Mouse (Mus musculus) midbrain, postnatal 0 days (tissue): ENCODE measurements around the gene Cit. TPM values are rescaled to one million over a fixed set of nuclear protein-coding genes. Genes with fewer than 3 reads are reported as not detected.

Experiments
- ATAC-seq: fragments of 200-750 bp; cut with Nextera tagmentation; 2 replicates; pipeline ENCODE4 v1.8.0; 2017; ENCODE audit warnings: moderate number of reproducible peaks, mild to moderate bottlenecking, moderate TSS enrichment, moderate library complexity; ENCODE audit not compliant: low FRiP score
- DNase-seq: peaks from one replicate; pipeline ENCODE4 v3.0.0-alpha.2; 2015; ENCODE audit warnings: low spot score
- H3K27ac ChIP-seq: fragments of 300-500 bp; sonication (generic); 2 replicates; pipeline ENCODE4 v1.5.1; 2014; ENCODE audit warnings: low read depth, mild to moderate bottlenecking, low read length, mixed read lengths
- H3K27me3 ChIP-seq: fragments of 300-500 bp; sonication (generic); 2 replicates; pipeline ENCODE4 v1.6.1; 2014; ENCODE audit warnings: low read length, control low read depth, mixed read lengths; ENCODE audit not compliant: insufficient read depth
- H3K36me3 ChIP-seq: fragments of 300-500 bp; sonication (generic); 2 replicates; pipeline ENCODE4 v1.6.1; 2014; ENCODE audit warnings: low read length, control low read depth, mixed read lengths; ENCODE audit not compliant: insufficient read depth
- H3K4me1 ChIP-seq: fragments of 300-500 bp; sonication (generic); 2 replicates; pipeline ENCODE4 v1.6.1; 2014; ENCODE audit warnings: mild to moderate bottlenecking, control low read depth, antibody characterized with exemption, low read length, mixed read lengths; ENCODE audit not compliant: insufficient read depth
- H3K4me2 ChIP-seq: fragments of 300-500 bp; sonication (generic); 2 replicates; pipeline ENCODE4 v1.6.1; 2014; ENCODE audit warnings: low read depth, mild to moderate bottlenecking, low read length, mixed read lengths; ENCODE audit not compliant: poor library complexity, severe bottlenecking
- H3K4me3 ChIP-seq: fragments of 300-500 bp; sonication (generic); 2 replicates; pipeline ENCODE4 v1.5.1; 2014; ENCODE audit warnings: low read depth, mild to moderate bottlenecking, low read length, moderate library complexity
- H3K9ac ChIP-seq: fragments of 300-500 bp; sonication (generic); replicated peaks from 2 replicates; pipeline ENCODE4 v1.6.1; 2014; ENCODE audit warnings: mild to moderate bottlenecking, low read length, moderate library complexity, mixed read lengths; ENCODE audit not compliant: poor library complexity, severe bottlenecking
- H3K9me3 ChIP-seq: fragments of 300-500 bp; sonication (generic); 2 replicates; pipeline ENCODE4 v1.6.1; 2016; ENCODE audit warnings: low read length, control low read depth
- CTCF ChIP-seq: IDR thresholded peaks from 2 replicates; pipeline ENCODE4 v1.5.1; 2016; ENCODE audit warnings: antibody characterized with exemption, mild to moderate bottlenecking
- WGBS: fragments of 180-500 bp; shearing (Covaris S2); extraction: QIAGEN DNeasy Blood & Tissue Kit; methylation state at CpG from one replicate; pipeline ENCODE4 v1.1.7; 2014; 5-methylcytosine and 5-hydroxymethylcytosine counted together
- polyA plus RNA-seq: library from polyadenylated mRNA; unstranded; fragments of >200 nt; fragmentation: Nextera tagmentation; extraction: Ambion mirVana; gene quantifications from 2 replicates; pipeline ENCODE4 v1.2.1, GENCODE M21; 2015
- total RNA-seq: library from RNA; depleted of rRNA; stranded (reverse); fragments of >200 nt; gene quantifications from 2 replicates; pipeline ENCODE4 v1.2.3, GENCODE M21; 2014

The Cit gene
- total and polyA plus RNA-seq, 2 experiments from 2014 or later, result 34.7 to 35.9 TPM

DNA sequence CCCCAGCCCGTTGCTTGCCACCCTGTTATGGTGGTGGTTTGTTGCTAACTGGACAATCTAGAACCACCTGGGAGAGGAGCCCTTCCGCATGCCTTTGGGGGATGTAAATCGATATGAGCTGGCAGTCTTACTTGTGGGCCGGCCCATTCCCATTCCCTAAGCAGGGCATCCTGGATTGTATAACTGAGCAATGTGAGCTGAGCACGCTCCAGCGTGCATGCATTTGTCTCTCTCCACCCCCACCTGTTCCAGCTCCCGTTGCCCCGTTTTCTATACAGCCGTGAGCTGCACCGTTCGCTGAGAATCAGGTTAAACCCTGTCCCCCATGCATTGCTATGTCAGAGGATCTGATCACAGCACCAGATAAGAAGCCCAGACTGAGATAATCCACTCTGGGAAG is 146.6 kb downstream of the Cit start:
- Histone ChIP-seq H3K4me2 (no peak overlapping the region), H3K36me3 (peaks cover 68% of the 10 kb centered on the region), H3K27ac (no peak overlapping the region), H3K4me1 (no peaks in the 10 kb centered on the region), H3K9me3 (peaks cover 8% of the 10 kb centered on the region; the same call in 1 of the 2 replicates), H3K4me3 (no peak overlapping the region), H3K9ac (no peak overlapping the region), H3K27me3 (no peaks in the 10 kb centered on the region)
- ATAC-seq, result no peak
- no peak for TF ChIP-seq CTCF
- WGBS, result 98% methylated on average over 11 of the region's 11 CpGs
- no peak for DNase-seq

GRCm38 (mm10) chr5:115994101-115994500 is 149.0 kb downstream of the Cit start:
- Histone ChIP-seq H3K27ac (no peak overlapping the region), H3K4me1 (no peaks in the 10 kb centered on the region), H3K4me2 (no peak overlapping the region), H3K9me3 (peaks cover 8% of the 10 kb centered on the region; the same call in 1 of the 2 replicates), H3K27me3 (no peaks in the 10 kb centered on the region), H3K4me3 (no peak overlapping the region), H3K36me3 (peaks cover 52% of the 10 kb centered on the region), H3K9ac (no peak overlapping the region)
- no peak for TF ChIP-seq CTCF
- no peak for DNase-seq
- WGBS, result 81% methylated on average over 15 of the region's 15 CpGs
- no peak for ATAC-seq

- ATAC-seq, result no peak
- Histone ChIP-seq H3K9me3 (no peaks in the 10 kb centered on the region), H3K4me2 (no peak overlapping the region), H3K9ac (no peak overlapping the region), H3K27me3 (no peaks in the 10 kb centered on the region), H3K36me3 (peaks cover 27% of the 10 kb centered on the region), H3K27ac (no peak overlapping the region), H3K4me3 (no peak overlapping the region), H3K4me1 (no peaks in the 10 kb centered on the region)
- WGBS, result 76% methylated on average over 13 of the region's 13 CpGs
- no peak for TF ChIP-seq CTCF
- no peak for DNase-seq
Measured at GRCm38 (mm10) chr5:115997376-115997775, 152.3 kb downstream of the Cit start.

- DNase-seq (no peak), ATAC-seq (no peak)
- Histone ChIP-seq H3K4me2 (no peak overlapping the region), H3K36me3 (peaks cover 6% of the 10 kb centered on the region; the same call in 1 of the 2 replicates), H3K27ac (no peak overlapping the region), H3K9ac (no peak overlapping the region), H3K4me1 (no peaks in the 10 kb centered on the region), H3K27me3 (no peaks in the 10 kb centered on the region), H3K4me3 (no peak overlapping the region), H3K9me3 (no peaks in the 10 kb centered on the region)
- 86% methylated on average over 8 of the region's 8 CpGs for WGBS
- no peak for TF ChIP-seq CTCF
Measured at GRCm38 (mm10) chr5:116003154-116003553, 158.1 kb downstream of the Cit start.

- H3K9ac ChIP-seq, result no peak overlapping the region
- no peaks in the 10 kb centered on the region for H3K4me1 ChIP-seq
- DNase-seq (no peak), ATAC-seq (no peak)
- no peak for TF ChIP-seq CTCF
- H3K4me2 ChIP-seq, result 0 out of 2 replicates have a peak overlapping the region, but pooled peaks have one; percentile 2
- no peak overlapping the region for H3K4me3 ChIP-seq
- peaks cover 6% of the 10 kb centered on the region; the same call in 1 of the 2 replicates for H3K36me3 ChIP-seq
- H3K9me3 ChIP-seq, result no peaks in the 10 kb centered on the region
- WGBS, result 40% methylated on average over 13 of the region's 13 CpGs
- H3K27me3 ChIP-seq, result no peaks in the 10 kb centered on the region
- no peak overlapping the region for H3K27ac ChIP-seq
Measured at GRCm38 (mm10) chr5:116003825-116004224, 158.7 kb downstream of the Cit start.

DNA sequence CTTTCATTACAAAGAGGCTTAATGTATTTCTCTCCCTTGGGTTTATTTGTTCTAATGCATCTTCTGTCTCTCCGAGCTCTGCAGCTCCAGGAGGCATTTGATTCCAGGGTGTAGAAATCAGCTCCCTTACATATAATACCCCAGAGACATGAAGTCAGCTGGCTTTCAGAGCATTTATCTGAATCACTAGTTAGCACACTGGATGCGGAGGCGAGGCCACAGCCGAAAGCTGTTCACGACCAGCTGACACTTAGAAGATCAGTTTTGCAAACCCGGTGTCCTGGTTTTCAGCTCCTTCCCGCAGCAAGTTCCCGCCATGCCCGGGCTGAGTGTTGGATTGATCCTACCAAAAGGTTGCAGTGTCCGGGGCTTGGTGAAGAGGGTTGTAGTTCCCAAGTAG is 159.2 kb downstream of the Cit start:
- no peak overlapping the region for H3K4me3 ChIP-seq
- no peak for DNase-seq
- no peaks in the 10 kb centered on the region for H3K27me3 ChIP-seq
- no peak overlapping the region for H3K4me2 ChIP-seq
- H3K9me3 ChIP-seq, result no peaks in the 10 kb centered on the region
- 75% methylated on average over 10 of the region's 10 CpGs for WGBS
- no peak overlapping the region for H3K9ac ChIP-seq
- peaks cover 6% of the 10 kb centered on the region; the same call in 1 of the 2 replicates for H3K36me3 ChIP-seq
- no peaks in the 10 kb centered on the region for H3K4me1 ChIP-seq
- TF ChIP-seq CTCF, result no peak
- H3K27ac ChIP-seq, result no peak overlapping the region
- no peak for ATAC-seq
